Mouse (Mus musculus): ENCODE results near the gene Hsph1. TPM values are rescaled to one million over a fixed set of nuclear protein-coding genes. Genes with fewer than 3 reads are reported as not detected.

The Hsph1 gene
- polyA plus RNA-seq (2012; rRNA removed) = 16.5 and 20.8 TPM in 2 replicates

DNA sequence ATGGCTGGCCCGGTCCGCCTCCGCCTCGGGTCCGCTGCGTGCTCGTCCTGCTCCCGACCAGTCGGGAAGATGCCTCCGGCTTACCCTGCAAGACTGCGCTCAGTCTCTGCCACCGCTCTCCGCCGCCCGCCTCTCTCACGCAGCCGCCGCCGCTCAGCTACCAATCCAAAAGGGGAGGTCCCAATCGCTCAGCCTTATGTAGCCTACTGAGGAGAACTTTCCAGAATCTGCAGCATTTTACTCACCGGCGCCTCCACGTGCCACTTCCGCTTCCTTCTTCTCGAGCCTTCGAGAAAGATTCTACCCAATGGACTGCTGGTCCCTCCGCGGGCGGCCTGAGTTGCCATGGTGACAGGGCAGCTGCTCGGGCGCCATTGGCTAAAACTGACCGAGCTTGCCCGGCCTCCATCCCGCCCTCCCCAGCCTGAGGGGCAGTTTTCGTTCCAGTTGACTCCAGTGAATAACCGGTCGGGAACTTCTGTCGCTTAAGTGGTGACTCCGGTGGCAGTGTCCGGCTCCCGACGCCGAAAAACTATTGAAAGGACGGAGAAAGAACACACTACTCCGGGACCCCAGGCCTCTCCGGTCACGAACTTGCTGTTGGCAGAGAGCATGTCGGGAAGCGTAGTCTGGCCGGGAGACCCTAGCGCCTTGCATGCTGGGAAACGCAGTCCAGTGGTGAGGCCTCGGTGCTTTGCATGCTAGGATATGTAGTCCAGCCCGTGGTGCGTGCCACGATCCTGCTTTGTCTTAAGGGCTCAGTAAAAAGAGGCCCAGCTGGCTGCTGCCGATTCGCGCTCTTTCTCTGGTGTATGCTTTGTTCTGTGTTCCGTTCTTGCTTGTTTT, at the start of gene Hsph1:
TSS of gene Hsph1 (minus strand) at position 302 of the 846 bp plus-strand sequence.

GRCm38 (mm10) chr5:149678100-149678989, 42.2 kb upstream of the Hsph1 start, which contains the start of gene B3glct:
TSS of gene B3glct (plus strand) at chr5:149678230.

Other genes with a start within 250 kb of the Hsph1 start
- gene Medag, start 224.6 kb downstream of the Hsph1 start, polyA plus RNA-seq (2012; rRNA removed) = 7.2 and 11.1 TPM in 2 replicates
- 0.16 and 0.40 TPM in 2 replicates for gene Tex26, start 196.7 kb downstream of the Hsph1 start, polyA plus RNA-seq (2012; rRNA removed)
- gene Wdr95, start 107.7 kb downstream of the Hsph1 start, polyA plus RNA-seq (2012; rRNA removed) = 2.5 and 3.0 TPM in 2 replicates
- gene B3glct, start 41.9 kb upstream of the Hsph1 start, polyA plus RNA-seq (2012; rRNA removed) = 10.7 and 11.2 TPM in 2 replicates